Mouse (Mus musculus) v-Abl transformed pro-B cells (cell line): ENCODE data around the gene Fam71e2.

Experiments used
- in situ Hi-C, 2 experiments: fragments of 400-800 bp; cut with MboI; formaldehyde crosslinking; loops; one replicate each; pipeline ENCODE4 v1.15.1; 2025; ENCODE audit not compliant: unreplicated experiment in 2 of 2

Gene Fam71e2

DNA sequence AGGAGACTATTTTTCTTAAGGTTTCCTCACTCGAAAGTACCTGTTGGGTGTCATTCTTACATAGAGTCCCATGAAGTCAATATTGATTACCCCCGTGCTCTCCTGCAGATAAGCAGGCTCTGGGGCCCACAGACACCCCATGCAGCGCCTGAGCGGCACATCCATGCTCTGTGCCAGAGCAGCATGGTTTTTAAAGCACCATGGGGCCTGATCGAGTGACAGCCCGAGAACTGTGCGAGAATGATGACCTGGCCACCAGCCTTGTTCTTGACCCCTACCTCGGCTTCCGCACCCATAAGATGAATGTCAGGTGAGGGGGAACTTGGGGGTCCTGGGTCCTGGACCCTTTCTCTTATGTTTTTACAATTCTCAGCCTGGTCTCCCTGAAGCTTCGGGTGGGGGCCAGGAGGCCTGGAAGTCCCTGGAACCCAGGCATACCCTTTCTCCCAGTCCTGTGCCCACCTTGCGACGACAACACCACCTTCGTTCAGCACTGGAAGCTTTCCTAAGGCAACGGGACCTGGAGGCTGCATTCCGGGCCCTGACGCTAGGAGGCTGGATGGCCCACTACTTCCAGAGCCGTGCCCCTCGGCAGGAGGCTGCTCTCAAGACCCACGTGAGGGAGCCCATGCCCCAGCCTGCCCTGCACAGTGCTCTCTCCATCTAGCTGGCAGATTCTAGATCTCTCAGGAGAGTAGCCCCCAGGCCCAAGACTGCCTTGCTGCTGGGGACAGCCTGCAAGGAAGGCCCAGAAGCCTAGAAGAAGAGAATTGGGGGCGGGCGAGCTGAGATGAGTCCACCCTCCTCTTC, 29.2 kb downstream of the Fam71e2 start:
- in situ Hi-C loops: no loop called here

DNA sequence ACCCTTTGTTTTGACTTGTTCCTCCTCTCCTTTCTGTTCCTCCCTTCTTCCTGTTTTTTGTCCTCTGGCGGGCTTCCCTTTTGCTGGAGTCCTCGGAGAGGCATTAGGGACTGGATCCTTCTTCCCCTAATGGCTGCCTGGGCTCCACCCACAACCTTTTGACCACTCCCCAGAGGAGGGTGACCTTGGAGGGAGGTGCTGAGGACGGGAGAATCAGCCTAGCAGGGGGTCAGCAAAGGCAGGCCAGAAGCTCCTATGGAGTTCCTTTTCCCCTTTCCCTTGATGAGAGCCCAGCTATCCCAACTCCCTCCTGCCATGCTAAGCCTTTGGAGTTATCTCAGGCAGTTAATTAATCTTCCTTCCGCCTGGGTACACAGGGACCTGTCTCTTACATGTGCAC, 30.0 kb downstream of the Fam71e2 start:
- in situ Hi-C loops: no loop called here

DNA sequence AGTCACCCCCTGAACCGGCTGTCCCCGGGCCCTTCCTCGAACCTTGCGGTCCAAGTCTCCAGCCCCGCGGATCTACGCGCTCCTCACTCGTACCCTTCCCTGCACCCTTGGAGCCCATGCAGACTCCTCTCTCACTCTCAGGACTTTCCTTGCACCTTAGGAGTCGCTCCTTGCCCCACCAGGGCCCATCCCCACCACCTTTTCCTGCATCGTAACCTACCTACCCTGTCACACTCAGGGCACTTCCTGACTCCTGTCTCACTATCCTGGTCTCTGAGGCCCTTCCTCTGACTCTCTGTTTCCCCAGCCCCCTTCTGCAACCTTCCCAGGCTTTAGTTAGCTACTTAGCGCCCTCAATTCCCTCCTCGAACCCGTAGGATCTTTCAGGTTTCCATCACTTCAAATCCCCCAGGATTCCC, 30.8 kb downstream of the Fam71e2 start:
- in situ Hi-C loops: no loop called here

DNA sequence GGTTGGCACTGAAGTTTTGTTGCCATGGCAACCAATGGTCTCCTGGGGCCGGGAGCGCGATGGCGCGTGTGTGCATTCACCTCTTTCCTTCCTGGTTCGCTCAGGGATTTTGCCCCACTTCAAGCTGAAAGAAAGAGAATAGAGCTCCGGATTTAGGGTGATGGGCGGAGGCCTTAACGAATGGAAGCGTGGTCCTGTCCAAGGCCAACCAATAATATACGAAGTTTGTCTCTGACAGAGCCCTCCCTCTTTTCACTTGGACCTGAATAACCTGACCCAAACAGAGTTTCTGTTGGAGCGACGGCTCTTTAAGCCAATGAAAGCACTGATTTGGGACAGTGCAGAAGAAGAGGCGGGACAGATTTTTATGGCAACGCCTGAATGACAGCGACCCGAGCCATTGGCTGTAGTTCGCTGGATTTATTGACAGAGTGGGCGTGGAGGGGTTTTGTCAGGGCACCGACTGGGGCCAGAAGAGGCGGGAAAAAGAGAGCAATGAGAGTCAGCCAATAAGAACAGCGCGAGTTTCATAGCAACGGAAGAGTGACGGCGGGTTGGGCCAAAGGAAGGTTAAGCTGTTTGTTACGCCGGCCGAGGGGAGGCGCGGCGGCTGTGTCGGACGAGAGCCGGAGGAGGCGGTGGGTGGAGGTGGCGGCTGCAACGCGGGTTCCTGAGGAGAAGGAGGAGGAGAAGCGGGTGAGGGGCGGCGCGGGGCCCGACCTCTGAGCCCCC, 31.4 kb downstream of the Fam71e2 start, which contains the start of gene Kmt5c:
Gene Kmt5c, plus strand, starts transcription at position 572 of the 732 bp plus-strand sequence.
- in situ Hi-C loops: loop anchor here in 1 of 2 experiments (5.0 kb wide), 1 partner anchor 52 kb away; the partner anchor contains the start of gene Hspbp1

DNA sequence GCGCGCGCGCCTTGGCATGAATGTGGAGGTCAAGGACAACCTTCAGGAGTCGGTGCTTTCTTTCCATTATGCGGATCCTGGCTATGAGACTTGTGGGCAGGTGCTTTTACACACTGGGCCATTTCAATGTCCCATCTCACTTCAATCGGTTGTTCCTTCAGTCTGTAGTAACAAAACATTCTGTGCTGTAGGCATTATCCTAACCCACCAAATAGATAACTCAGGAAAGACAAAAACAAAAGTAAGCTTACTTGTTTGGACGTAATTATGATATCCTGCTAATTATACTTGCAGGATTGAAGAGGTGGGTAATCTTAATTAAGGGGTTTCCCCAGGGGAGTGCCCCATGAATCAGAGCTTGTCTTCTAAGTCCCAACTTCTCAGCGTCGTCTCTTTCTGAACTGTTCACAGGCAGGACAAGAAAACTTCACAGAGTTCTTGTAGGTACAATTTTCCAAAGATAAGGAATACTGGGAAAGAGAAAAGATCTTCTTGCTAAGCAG, 32.0 kb downstream of the Fam71e2 start:
- in situ Hi-C loops: loop anchor here in 1 of 2 experiments (5.0 kb wide), 1 partner anchor 52 kb away; the partner anchor contains the start of gene Hspbp1

DNA sequence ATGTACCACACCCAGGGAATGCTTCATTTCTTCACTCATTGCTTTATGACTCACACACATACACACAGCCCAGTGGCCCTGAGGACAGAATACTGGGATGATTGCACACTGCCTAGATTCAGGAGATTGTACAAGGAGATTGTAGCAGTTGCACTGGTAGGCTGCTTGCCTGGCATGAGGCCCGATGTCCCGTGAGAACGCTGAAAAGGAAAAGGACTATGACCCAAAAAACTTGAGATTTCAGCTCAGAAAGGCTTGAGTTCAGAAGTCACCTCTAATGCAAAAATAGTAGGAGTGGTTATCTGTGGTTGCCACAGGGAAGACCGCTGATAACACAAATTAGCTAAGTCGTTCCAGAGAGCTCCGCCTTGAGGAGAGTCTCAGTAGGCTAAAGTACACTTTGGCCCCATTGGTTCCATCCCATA, 38.1 kb downstream of the Fam71e2 start:
- in situ Hi-C loops: loop anchor here in 1 of 2 experiments (5.0 kb wide), 1 partner anchor 36 kb away; no protein-coding TSS in a partner anchor

DNA sequence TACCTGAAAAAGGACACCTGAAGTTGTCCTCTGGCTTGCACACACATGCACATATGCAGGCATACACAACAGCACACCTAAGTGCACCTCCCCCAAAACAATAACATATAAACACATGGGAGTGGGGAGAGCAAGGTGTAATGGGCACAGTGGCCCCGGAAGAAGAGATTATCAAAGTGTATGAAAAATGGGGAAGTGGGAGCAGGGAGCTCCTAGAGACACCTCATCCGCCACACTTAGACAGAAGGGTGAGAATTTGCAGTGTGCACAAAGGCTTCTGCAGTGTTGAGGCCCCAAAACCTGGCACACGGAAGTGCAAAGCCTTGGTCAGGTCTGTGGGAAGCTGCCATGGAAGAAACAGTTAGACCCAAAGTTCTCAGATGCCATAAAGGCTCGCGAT, 40.0 kb downstream of the Fam71e2 start:
- in situ Hi-C loops: loop anchor here in 1 of 2 experiments (5.0 kb wide), 1 partner anchor 34 kb away; no protein-coding TSS in a partner anchor

DNA sequence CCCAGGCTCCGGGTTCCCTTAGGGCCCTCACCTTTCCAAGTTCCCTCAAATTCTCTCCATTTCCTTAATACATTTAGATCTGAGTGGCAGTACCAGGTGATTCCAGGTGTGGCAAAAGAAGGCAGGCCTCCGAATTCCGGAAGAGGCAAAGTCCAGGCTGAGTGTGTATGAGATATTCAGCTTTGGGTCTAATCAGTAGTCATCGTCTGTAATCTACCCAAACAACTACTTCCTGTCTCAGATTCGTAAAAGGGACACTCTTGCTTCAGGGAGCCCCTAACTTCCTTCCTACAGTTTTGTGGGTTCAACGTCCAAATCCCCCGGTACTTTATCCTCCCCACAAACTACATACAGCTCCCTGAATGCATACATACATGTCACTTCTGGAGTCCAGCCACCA, 45.9 kb downstream of the Fam71e2 start, which contains the start of gene Tmem150b:
Gene Tmem150b, minus strand, starts transcription at position 81 of the 400 bp plus-strand sequence.
- in situ Hi-C loops: no loop called here

DNA sequence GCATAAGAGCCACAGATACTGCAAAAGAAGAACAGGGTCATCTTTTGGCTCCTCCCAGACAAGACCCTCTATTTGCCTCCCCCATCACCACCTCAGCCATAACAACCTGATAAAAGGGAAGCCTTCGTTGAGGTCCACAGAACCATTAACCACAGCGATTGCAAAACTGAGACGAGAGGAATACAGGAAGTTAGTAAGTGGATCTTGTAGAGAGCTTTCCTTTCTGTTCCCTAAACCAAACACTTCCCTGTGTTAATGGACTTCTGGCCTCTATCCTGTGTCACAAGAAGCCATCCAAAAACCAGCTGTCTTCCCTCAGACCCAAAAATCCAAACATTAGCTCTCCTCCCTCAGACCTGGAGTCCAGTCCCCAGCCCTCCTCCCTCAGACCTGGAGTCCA, 46.7 kb downstream of the Fam71e2 start:
- in situ Hi-C loops: no loop called here

DNA sequence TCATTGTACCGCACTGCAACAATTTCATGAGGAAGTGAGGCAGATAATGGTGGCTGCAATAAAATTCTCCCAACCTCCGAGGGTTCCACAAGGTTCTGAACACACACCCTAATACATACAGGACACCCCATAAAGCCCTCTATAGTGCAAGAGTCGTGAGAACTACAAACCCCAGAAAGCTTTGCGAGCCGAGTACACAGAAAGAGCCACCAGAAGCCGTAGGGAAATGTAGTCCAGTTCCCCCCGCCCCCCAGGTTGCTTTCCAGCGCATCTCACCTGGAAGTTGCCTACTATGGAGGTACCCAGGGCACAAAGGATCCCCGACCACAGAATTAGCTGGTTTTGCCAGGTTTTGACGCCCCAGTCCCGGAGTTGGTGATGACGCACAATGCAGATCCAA, 47.6 kb downstream of the Fam71e2 start:
- in situ Hi-C loops: no loop called here

DNA sequence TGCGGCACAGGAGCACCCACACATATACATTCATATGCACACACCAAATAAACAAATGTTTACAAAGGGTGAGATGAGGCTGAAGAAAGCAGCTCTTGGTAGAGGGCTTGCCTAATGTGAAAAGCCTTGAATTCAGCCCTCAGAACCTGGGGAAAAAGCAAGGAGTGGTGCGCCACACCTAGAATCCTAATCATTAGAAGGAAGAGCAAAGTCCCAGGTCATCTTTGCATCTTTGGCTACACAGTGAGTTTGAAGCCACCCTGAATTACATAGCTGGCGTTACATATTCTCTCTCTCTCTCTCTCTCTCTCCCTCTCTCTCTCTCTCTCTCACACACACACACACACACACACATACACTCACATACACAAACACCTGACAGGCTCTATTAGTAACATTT, 51.8 kb downstream of the Fam71e2 start:
- in situ Hi-C loops: no loop called here

DNA sequence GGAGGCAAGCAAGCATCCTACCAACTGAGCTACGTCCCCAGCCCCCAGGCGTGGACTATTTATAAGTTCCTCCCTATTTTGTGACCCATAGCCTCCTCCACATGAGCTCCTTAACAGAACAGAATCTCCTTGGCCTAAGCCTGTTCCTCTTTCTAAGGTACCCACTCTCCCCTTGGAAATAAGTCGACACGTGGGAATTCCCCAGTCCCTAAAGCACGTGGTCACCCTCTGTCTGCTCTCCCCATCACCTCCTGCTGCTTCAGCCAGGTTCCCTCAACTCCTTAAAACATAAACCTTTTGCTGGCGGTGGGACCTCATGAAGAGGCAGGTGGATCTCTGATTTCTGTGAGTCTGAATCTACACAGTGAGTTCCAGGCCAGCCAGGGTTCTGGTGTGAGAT, 54.1 kb downstream of the Fam71e2 start:
- in situ Hi-C loops: no loop called here

DNA sequence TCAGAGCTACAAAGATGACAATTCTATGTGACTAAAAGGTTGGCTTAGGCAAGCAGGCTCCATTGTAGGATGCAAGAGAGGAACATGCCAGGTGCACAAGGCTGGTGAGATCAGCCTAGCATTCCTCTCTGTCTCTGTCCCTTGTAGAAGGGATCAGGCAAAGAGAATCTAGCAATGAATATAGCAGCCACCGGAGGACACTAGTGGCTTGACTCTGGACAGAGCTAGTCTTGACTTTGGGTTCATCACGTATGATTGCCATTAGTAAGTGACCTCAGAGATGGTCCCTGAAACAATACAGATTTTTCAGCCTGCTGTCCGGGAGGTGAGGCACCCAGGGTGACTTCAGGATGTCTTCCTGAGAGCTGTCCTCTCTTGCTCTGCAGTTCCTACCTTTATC, 58.5 kb downstream of the Fam71e2 start:
- in situ Hi-C loops: loop anchor here in 1 of 2 experiments (5.0 kb wide), 1 partner anchor 70 kb away; the partner anchor contains the start of genes Il11 and Tmem190

DNA sequence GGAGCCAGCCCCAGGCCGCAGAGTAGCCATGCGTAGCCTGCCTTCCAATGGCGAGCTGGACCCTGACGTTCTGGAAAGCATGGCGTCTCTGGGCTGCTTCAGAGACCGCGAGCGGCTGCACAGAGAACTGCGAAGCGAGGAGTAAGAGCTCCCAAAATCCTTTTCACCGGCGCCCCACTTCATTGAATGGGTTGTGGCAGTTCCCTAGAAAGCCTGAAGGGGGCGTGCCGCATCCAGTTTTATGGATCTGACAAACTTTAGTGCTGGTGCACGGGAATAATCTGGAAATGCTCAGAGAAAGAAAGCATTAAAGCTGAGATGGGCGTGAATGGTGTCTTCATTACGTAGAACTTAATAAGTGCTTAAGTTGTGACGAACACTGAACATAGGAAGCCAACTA, 66.0 kb downstream of the Fam71e2 start:
- in situ Hi-C loops: no loop called here
